Mouse (Mus musculus): Measurements from ENCODE around the gene Mapkapk3.

Mapkapk3 gene

DNA sequence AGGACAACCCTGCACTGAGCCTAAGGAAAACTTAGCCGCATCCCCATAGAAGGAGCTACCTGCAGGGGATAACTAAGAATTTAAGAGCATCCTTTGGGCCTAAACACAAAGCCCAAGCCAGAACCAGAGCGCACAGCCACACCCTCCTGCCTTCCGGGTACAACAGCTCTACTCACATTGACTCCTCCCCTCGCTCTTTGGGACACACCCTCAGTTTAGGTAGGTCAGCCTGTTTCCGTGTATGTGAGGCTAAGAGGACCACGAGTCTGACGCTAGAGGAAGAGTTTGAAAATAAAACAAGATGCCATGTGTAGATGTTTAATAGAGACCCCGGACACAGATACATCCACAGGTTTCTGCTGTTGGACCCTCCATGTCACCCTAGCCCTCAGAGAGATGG lies 966 bp downstream of the Mapkapk3 start:
- DNase-seq (ENCODE audit: low spot score) = no peak

DNA sequence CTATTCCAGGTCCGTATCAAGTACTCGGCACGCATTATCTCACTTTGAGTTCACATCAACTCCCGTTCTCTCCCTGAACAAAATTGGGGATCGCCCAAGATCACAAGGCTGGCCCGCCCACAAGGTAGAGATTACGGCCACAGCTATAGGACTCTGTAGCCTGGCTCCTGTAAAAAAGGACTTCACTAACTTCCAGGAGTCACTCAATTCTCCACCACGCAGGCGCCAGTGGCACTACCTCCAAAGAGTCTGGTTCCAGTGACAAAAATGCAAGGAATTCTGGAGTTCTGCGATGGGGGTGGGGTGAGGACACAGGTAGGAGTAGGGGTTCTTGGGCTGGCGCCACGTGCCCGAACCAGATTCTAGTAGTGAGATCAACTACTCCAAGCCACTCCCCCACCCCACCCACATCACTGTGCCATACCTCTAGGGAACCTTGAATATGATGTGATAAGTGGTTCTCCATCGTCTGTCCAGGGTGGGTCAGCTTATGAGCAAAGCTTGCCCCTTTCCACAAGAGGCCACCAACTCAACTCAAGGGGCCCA lies 1.5 kb downstream of the Mapkapk3 start:
- no peak for DNase-seq (ENCODE audit: low spot score)

DNA sequence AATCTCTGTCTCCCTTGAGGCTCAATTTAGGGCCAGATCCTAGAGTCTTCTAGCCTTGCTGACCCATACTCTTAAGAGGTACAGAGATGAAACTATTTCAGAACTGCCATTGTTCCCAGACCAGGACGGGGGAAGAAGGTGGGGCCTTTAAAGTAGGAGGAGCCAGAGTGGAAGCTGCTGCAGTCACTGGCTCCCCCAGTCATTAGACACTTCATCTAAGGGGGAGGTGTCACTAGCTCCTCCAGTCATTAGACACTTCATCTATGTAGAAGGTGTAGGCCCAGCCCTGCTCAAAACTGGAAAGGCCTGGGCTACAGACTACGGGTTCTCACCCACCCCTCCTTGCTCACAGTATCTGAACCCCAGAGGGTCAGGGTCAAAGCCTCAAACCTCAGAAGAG lies 2.4 kb downstream of the Mapkapk3 start:
- no peak for DNase-seq (ENCODE audit: low spot score)

GRCm38 (mm10) chr9:107285009-107285408 lies 4.7 kb downstream of the Mapkapk3 start:
- DNase-seq (ENCODE audit: low spot score) = no peak

- no peak for DNase-seq (ENCODE audit: low spot score)
Measured at GRCm38 (mm10) chr9:107282951-107283350, 6.7 kb downstream of the Mapkapk3 start.

DNA sequence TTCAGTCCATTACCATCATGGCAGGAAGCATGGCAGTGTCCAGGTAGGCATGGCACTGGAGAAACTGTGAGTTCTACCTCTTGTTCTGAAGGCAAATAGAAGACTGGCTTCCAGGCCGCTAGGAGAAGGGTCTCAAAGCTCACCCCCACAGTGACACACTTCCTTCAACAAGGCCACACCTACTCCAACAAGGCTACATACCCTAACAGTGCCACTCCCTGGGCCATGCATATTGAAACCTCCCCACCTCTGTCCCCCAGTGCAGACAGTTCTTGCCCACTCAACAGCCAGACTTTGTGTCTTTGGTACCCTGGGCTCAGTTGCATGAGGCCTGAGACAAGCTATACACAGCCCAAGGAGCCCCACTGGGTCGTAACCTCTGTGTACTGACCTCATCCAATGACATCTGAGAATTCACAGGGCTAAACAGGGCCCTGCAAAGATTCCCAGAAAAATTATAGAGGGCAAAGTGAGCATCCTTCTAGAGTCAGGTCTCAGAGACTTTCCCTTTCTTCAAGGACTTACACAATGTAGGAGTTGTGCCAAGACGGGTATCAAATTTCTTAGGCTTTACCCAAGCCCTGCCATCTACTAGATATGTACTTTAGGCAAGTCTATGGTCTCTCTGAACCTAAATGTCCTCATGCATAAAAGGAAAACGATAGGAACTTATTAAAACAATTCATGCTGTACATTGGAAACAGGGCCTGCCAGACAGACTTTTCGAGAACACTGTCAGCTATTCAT lies 8.3 kb downstream of the Mapkapk3 start:
- DNase-seq (ENCODE audit: low spot score) = no peak

DNA sequence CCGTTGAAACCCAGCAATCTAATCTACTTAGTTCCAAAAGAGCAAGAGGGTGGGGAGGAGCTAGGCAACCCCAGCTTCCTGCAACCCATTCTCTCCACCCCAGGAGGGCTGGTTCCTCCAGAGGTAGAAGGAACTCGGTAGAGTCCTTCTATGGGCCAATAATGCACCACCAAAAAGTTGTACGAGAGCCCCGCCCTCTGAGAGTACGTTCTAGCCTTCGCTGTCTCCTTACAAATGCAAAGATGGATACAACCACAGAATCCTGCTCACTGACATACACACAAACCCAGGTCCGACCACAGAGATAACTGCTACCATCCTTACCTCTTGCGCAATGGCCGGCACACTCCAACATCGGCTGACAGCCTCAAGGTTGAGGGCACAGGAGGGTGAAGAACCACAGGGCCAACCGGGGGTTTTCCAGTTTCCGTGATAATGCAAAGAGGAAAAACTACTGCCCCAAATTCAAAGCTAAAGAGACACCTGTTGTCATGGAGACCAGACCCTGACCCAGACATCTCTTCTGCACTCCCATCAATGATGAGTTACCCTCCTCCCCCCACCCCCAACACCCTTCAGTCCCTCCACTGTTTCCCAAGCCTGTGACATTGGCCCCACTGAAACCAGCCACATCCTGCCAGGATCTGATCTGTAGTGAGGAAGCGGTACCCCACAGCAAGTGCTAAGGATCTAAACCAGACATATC lies 9.2 kb downstream of the Mapkapk3 start:
- no peak for DNase-seq (ENCODE audit: low spot score)

GRCm38 (mm10) chr9:107279378-107280321 lies 10.0 kb downstream of the Mapkapk3 start:
- DNase-seq (ENCODE audit: low spot score) = peak; percentile 32

GRCm38 (mm10) chr9:107278527-107279377 lies 10.9 kb downstream of the Mapkapk3 start:
- peak; percentile 95 for DNase-seq (ENCODE audit: low spot score)

DNA sequence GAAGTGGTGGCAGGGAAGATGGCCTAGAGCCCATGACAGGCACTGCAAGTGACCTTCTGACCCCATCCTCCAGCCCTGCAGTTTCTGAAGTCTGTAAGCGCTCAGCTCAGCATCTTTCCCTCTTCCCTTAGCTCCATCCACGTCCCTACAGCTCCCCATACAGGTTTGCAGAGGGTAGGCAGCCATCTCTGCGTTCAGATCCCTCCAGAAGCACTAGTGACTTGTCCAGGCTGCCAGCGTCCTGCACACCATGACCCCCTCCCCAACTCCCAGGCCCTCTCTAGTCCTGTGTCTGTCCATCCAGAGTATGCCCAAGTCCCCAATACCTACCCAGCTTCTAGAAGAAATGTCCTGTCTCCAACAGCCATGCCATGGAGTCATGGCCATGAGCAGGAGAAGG lies 11.6 kb downstream of the Mapkapk3 start:
- DNase-seq (ENCODE audit: low spot score) = peak; percentile 48

DNA sequence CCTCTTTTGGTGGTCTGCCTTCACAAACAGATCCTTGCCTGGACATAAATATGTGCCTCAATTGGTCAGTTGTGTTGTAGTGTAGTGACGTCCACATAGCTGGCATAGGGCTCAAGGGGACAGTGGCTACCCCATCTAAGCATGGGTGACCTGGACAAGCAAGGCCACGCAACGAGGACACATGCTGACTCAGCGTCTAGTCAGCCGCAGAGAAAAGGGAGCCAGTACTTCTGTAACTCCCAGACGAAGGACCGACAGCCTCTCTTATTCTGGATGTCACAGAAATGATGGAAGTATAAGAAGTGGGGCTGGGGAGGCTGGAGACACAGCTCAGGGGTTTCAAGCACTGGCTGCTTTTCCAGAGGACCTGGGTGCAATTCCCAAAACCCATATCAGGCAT lies 12.1 kb downstream of the Mapkapk3 start:
- no peak for DNase-seq (ENCODE audit: low spot score)

- peak; percentile 46 for DNase-seq (ENCODE audit: low spot score)
Measured at GRCm38 (mm10) chr9:107275710-107276109, 14.0 kb downstream of the Mapkapk3 start.

DNA sequence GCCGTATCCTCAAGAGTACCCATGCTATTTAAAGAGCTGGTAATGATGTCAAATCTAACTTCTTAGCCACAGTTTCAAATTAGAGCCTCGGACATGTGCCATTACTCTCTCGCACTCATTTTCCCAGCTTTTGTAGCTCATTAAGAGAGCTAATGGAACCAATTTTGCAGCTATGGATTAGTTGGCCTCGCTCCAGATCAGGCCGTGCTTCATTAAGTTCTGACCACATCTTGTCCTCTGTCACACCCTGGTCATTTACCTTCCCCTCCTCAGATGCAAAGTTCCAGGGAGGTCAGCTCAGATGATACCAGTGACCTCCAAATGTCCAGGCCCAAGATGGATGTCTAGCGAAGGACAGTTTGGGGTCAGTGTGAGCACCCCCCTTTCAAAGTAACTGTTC lies 14.9 kb downstream of the Mapkapk3 start:
- DNase-seq (ENCODE audit: low spot score) = no peak

DNA sequence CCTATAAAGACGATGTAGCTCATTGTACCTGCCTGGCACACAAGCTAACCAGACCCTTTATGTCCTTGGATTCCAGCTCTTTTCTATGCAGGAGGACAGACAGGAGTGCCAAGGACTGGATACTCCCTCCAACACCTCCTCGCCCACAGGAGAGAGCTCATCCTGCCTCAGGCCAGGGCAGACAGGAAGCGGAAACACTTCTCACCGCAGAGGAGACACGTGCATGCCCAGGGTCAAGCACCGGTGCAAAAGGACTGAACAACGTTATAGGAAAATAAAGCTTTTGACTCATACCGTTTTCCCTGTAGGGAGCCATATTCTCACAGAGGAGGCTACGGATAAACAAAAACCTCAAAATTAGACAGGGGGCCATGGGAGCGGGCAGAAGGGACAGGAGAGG lies 16.5 kb downstream of the Mapkapk3 start:
- no peak for DNase-seq (ENCODE audit: low spot score)

GRCm38 (mm10) chr9:107272284-107272683 lies 17.4 kb downstream of the Mapkapk3 start:
- no peak for DNase-seq (ENCODE audit: low spot score)

DNA sequence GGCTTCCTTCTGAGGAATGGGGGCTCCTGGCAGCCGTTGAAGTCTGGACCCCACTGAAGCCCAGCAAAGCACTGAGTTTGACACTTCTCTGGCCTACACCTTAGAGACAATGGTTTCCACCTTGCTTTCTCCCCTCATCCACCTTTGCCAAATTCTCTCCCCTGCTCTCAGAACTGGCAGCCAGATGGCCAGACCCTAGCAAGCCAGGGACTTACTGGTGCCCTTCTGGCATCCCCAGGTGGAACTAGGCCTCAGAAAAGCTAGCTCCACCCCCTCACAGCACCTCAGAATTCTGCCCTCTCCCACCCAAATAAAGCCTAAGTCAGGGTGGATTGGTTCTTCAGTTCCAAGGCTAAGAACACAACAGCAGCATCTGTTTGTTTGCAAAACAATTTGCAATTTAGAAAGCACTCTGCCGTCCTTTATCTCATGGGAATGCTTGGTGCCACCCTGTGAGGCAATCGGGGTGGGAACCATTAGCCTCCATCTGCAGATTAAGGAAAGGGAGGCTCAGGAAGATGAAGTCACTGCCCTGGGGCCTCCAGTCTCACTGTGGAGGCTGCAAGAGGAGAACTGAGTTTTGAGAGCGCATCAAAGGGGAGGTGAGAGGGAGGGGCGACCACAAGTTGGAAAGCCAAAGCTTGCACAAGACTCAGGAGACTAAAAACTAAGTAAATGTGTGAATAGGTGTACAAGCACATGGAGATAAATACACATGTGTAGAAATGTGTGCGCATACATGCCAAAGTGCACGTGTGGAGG lies 18.3 kb downstream of the Mapkapk3 start:
- DNase-seq (ENCODE audit: low spot score) = no peak

DNA sequence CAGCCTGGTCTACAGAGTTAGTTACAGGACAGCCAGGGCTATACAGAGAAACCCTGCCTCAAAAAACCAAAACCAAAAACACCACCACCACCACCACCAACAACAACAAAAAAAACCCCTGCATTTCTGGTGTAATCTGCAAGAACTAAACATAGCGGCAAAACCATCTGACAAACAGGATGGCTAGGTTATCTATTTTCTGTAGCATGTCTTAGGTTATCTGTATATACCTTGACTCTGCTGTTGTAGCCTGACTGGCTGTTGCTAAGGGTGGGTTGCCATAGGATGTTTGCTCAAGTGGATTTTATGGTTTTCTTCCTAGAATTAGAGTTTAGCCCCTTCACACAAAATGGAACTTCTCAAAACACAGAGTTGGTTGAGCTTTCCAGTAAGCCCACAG lies 19.9 kb downstream of the Mapkapk3 start:
- no peak for DNase-seq (ENCODE audit: low spot score)

DNA sequence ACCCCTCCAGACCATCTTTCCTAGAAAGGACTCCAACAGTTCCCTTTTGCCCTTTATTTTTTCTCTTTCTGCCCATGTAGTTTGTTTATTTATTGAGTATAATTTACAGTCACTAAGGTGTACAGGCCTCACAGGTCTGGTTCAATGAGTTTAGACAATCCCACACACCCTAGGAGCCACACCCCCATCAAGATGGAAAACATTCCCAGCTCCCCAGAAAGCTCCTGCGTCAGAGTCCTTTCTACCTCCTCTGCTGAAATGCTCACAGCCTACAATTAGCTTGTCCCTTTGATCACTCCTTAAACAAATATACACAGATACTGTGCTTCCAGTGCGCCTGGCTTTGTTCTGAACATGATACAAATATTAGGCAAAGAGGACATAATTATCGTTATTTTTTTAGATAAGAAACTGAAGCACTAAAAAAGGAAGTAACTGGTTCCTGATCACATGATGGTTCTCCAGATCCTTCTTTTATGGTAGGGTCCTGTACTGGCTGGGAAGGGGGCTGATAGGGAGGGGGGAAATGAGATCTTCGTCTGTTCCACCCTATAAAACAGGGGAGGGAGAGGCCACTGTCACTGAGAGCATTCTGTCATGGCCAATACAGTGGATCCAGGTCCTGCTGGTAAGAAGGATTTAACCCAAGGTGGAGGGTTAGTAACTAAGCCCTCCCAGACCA lies 21.8 kb downstream of the Mapkapk3 start:
- no peak for DNase-seq (ENCODE audit: low spot score)

- DNase-seq (ENCODE audit: low spot score) = no peak
Measured at GRCm38 (mm10) chr9:107267028-107267427, 22.6 kb downstream of the Mapkapk3 start.

DNA sequence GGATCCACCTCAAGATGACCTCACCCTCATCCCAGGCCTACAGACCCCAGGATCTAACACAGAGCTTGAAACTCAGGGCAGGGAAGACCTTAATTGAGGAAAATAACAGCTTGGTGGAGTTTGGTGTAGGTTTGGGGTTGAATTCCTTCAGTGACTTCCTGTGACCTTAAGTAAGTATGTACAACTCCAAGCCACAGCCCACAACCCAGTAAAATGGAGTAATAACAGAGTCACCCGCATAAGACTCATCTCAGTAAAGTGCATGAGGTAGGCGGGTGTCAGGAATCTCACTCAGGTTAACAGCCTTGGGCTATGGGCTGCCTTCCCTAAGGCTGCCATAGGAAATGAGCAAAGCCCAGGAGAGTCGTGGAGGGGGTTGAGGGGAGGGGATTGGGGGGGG lies 24.9 kb downstream of the Mapkapk3 start:
- no peak for DNase-seq (ENCODE audit: low spot score)
